Mouse (Mus musculus): ENCODE data around the gene Rsph14. TPM values are rescaled to one million over a fixed set of nuclear protein-coding genes. Genes with fewer than 3 reads are reported as not detected.

The Rsph14 gene
- polyA plus RNA-seq, 1 experiment from 2014 or later, result not detected

GRCm38 (mm10) chr10:74939300-74939699 is 93.1 kb downstream of the Rsph14 start:
- Histone ChIP-seq H3K27me3 (ENCODE audit: control insufficient read depth, insufficient read depth, low read length) (no peaks in the 10 kb centered on the region), H3K9ac (ENCODE audit: low read length) (no peak overlapping the region), H3K4me1 (replicated peaks; ENCODE audit: control insufficient read depth, insufficient read depth, low read length) (no peaks in the 10 kb centered on the region), H3K9me3 (ENCODE audit: control insufficient read depth, low read length) (no peaks in the 10 kb centered on the region), H3K4me2 (ENCODE audit: low read depth, low read length, severe bottlenecking) (no peak overlapping the region), H3K36me3 (ENCODE audit: control insufficient read depth, insufficient read depth, low read length) (no peaks in the 10 kb centered on the region), H3K27ac (ENCODE audit: low read depth, low read length) (no peak overlapping the region), H3K4me3 (ENCODE audit: low read depth, low read length) (no peak overlapping the region)
- DNase-seq (ENCODE audit: low spot score) (no peak), ATAC-seq (replicated peaks; ENCODE audit: low FRiP score) (no peak)
- WGBS, result 63% methylated on average over 3 of the region's 3 CpGs

GRCm38 (mm10) chr10:74938410-74938809 is 94.0 kb downstream of the Rsph14 start:
- Histone ChIP-seq H3K27ac (ENCODE audit: low read depth, low read length) (no peak overlapping the region), H3K4me3 (ENCODE audit: low read depth, low read length) (no peak overlapping the region), H3K36me3 (ENCODE audit: control insufficient read depth, insufficient read depth, low read length) (no peaks in the 10 kb centered on the region), H3K4me1 (replicated peaks; ENCODE audit: control insufficient read depth, insufficient read depth, low read length) (no peaks in the 10 kb centered on the region), H3K4me2 (ENCODE audit: low read depth, low read length, severe bottlenecking) (no peak overlapping the region), H3K9me3 (ENCODE audit: control insufficient read depth, low read length) (no peaks in the 10 kb centered on the region), H3K9ac (ENCODE audit: low read length) (no peak overlapping the region), H3K27me3 (ENCODE audit: control insufficient read depth, insufficient read depth, low read length) (no peaks in the 10 kb centered on the region)
- ATAC-seq (replicated peaks; ENCODE audit: low FRiP score) (no peak), DNase-seq (ENCODE audit: low spot score) (peak; percentile 35)
- 63% methylated on average over 5 of the region's 5 CpGs for WGBS

- H3K9ac ChIP-seq (ENCODE audit: low read length), result no peak overlapping the region
- H3K4me2 ChIP-seq (ENCODE audit: low read depth, low read length, severe bottlenecking), result no peak overlapping the region
- ATAC-seq (replicated peaks; ENCODE audit: low FRiP score) (peak; percentile 63; the same call in 1 of the 2 replicates), DNase-seq (ENCODE audit: low spot score) (peak; percentile 43)
- no peaks in the 10 kb centered on the region for H3K4me1 ChIP-seq (replicated peaks; ENCODE audit: control insufficient read depth, insufficient read depth, low read length)
- H3K36me3 ChIP-seq (ENCODE audit: control insufficient read depth, insufficient read depth, low read length), result no peaks in the 10 kb centered on the region
- no peak overlapping the region for H3K27ac ChIP-seq (ENCODE audit: low read depth, low read length)
- H3K9me3 ChIP-seq (ENCODE audit: control insufficient read depth, low read length), result no peaks in the 10 kb centered on the region
- no peak overlapping the region for H3K4me3 ChIP-seq (ENCODE audit: low read depth, low read length)
- H3K27me3 ChIP-seq (ENCODE audit: control insufficient read depth, insufficient read depth, low read length), result no peaks in the 10 kb centered on the region
- 82% methylated on average over 10 of the region's 10 CpGs for WGBS
Observed at GRCm38 (mm10) chr10:74937003-74937790, 95.2 kb downstream of the Rsph14 start.

DNA sequence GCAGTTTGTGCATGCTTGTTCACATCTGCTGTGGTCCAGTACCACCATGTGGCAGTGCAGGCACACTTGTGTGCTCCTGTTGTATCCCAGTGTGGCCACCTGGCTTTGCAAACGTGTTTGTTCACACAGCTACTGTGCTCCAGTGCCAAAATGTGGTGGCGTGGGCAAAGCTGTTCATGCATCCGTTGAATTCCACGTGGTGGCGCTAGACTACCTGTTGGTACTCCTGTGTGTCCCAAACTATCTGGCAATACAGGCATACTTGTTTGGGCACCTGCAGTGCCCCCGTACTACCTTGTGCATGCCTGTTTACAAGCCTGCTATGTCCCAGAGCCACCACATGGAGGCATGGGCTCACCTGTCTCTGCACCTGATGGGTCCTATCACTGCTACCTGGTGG is 97.4 kb downstream of the Rsph14 start:
- H3K4me3 ChIP-seq (ENCODE audit: low read depth, low read length), result no peak overlapping the region
- H3K4me1 ChIP-seq (replicated peaks; ENCODE audit: control insufficient read depth, insufficient read depth, low read length), result no peaks in the 10 kb centered on the region
- no peaks in the 10 kb centered on the region for H3K9me3 ChIP-seq (ENCODE audit: control insufficient read depth, low read length)
- no peak overlapping the region for H3K27ac ChIP-seq (ENCODE audit: low read depth, low read length)
- no peak for ATAC-seq (replicated peaks; ENCODE audit: low FRiP score)
- no peak overlapping the region for H3K4me2 ChIP-seq (ENCODE audit: low read depth, low read length, severe bottlenecking)
- no peak for DNase-seq (ENCODE audit: low spot score)
- H3K27me3 ChIP-seq (ENCODE audit: control insufficient read depth, insufficient read depth, low read length), result no peaks in the 10 kb centered on the region
- H3K36me3 ChIP-seq (ENCODE audit: control insufficient read depth, insufficient read depth, low read length), result no peaks in the 10 kb centered on the region
- H3K9ac ChIP-seq (ENCODE audit: low read length), result no peak overlapping the region
- WGBS, result 31% methylated on average over 6 of the region's 6 CpGs

DNA sequence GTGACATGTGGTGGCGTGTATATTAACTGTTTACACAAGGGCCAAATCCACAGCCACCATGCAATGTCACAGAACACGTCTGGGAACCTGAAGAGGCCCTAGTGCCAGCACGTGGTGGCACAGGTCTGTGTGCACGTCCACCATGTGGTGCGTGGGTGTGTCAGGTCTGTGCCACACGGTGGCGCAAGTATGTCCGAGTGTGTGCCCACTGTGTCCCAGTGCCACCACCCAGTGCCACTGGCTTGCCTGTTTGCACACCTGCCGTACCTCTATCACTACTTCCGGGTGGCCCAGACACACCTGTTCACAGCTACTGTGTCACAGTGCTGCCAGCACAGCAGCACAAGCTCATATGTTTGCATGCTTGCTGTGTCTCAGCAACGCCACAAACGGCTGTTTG is 97.9 kb downstream of the Rsph14 start:
- H3K4me2 ChIP-seq (ENCODE audit: low read depth, low read length, severe bottlenecking), result no peak overlapping the region
- no peaks in the 10 kb centered on the region for H3K4me1 ChIP-seq (replicated peaks; ENCODE audit: control insufficient read depth, insufficient read depth, low read length)
- H3K27ac ChIP-seq (ENCODE audit: low read depth, low read length), result no peak overlapping the region
- H3K9me3 ChIP-seq (ENCODE audit: control insufficient read depth, low read length), result no peaks in the 10 kb centered on the region
- ATAC-seq (replicated peaks; ENCODE audit: low FRiP score) (no peak), DNase-seq (ENCODE audit: low spot score) (no peak)
- no peak overlapping the region for H3K4me3 ChIP-seq (ENCODE audit: low read depth, low read length)
- H3K36me3 ChIP-seq (ENCODE audit: control insufficient read depth, insufficient read depth, low read length), result no peaks in the 10 kb centered on the region
- WGBS, result 81% methylated on average over 12 of the region's 12 CpGs
- no peaks in the 10 kb centered on the region for H3K27me3 ChIP-seq (ENCODE audit: control insufficient read depth, insufficient read depth, low read length)
- no peak overlapping the region for H3K9ac ChIP-seq (ENCODE audit: low read length)

DNA sequence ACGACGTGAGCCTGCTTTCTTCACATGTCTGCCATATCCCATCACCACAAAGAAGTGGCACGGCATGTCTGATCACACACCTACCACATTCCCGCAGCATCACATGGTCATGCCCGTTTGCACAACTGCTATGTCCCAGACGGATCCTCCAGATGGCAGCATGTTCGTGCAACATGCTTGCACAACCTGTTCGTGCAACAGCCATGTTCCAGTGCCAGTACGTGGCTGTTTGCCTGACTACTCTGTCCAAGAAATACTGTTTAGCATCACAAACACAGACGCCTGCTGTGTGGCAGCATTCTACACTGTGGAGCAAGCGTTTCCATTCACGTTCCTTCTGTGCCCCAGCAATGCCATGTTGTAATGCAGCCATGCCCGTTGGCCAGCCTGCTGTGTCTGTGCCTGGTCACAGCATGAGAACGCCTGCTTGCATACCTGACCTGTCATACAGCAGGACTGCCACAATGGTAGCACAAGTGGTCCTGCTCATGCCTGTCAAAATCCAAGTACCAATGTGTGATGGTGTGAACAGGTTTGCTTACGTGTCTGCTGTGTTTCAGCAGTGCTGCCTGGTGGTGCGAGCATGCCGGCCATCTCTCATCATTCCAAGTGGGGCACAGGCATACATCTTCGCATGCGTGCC is 98.7 kb downstream of the Rsph14 start:
- 91% methylated on average over 19 of the region's 19 CpGs for WGBS
- no peak overlapping the region for H3K27ac ChIP-seq (ENCODE audit: low read depth, low read length)
- H3K4me2 ChIP-seq (ENCODE audit: low read depth, low read length, severe bottlenecking), result no peak overlapping the region
- H3K9me3 ChIP-seq (ENCODE audit: control insufficient read depth, low read length), result no peaks in the 10 kb centered on the region
- no peaks in the 10 kb centered on the region for H3K27me3 ChIP-seq (ENCODE audit: control insufficient read depth, insufficient read depth, low read length)
- no peak overlapping the region for H3K9ac ChIP-seq (ENCODE audit: low read length)
- H3K36me3 ChIP-seq (ENCODE audit: control insufficient read depth, insufficient read depth, low read length), result no peaks in the 10 kb centered on the region
- H3K4me3 ChIP-seq (ENCODE audit: low read depth, low read length), result no peak overlapping the region
- no peak for ATAC-seq (replicated peaks; ENCODE audit: low FRiP score)
- DNase-seq (ENCODE audit: low spot score), result no peak
- no peaks in the 10 kb centered on the region for H3K4me1 ChIP-seq (replicated peaks; ENCODE audit: control insufficient read depth, insufficient read depth, low read length)

DNA sequence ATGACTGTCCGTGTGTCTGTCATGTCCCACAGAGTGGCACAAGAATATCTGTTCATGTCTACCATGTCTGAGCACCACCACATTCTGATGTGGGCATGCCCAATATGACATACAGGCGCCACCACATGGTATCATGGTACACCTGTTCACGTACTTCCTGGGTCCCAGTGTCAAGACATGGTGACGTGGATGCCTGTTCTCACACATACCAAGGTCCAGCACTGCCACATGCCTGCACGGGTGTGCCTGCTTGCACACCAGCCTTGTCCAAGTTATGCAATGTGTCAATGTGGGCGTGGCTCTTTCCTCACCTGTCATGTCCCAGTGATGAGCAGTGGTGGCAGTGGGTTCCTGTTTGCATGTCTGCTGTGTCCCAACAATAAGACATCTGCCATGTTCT is 99.9 kb downstream of the Rsph14 start:
- no peak overlapping the region for H3K4me3 ChIP-seq (ENCODE audit: low read depth, low read length)
- no peaks in the 10 kb centered on the region for H3K9me3 ChIP-seq (ENCODE audit: control insufficient read depth, low read length)
- H3K4me2 ChIP-seq (ENCODE audit: low read depth, low read length, severe bottlenecking), result no peak overlapping the region
- ATAC-seq (replicated peaks; ENCODE audit: low FRiP score) (no peak), DNase-seq (ENCODE audit: low spot score) (no peak)
- no peaks in the 10 kb centered on the region for H3K4me1 ChIP-seq (replicated peaks; ENCODE audit: control insufficient read depth, insufficient read depth, low read length)
- no peaks in the 10 kb centered on the region for H3K27me3 ChIP-seq (ENCODE audit: control insufficient read depth, insufficient read depth, low read length)
- H3K36me3 ChIP-seq (ENCODE audit: control insufficient read depth, insufficient read depth, low read length), result no peaks in the 10 kb centered on the region
- no peak overlapping the region for H3K9ac ChIP-seq (ENCODE audit: low read length)
- WGBS, result 82% methylated on average over 6 of the region's 6 CpGs
- no peak overlapping the region for H3K27ac ChIP-seq (ENCODE audit: low read depth, low read length)

- Histone ChIP-seq H3K9me3 (ENCODE audit: control insufficient read depth, low read length) (no peaks in the 10 kb centered on the region), H3K36me3 (ENCODE audit: control insufficient read depth, insufficient read depth, low read length) (no peaks in the 10 kb centered on the region), H3K27ac (ENCODE audit: low read depth, low read length) (no peak overlapping the region), H3K4me1 (replicated peaks; ENCODE audit: control insufficient read depth, insufficient read depth, low read length) (no peaks in the 10 kb centered on the region), H3K27me3 (ENCODE audit: control insufficient read depth, insufficient read depth, low read length) (no peaks in the 10 kb centered on the region), H3K4me3 (ENCODE audit: low read depth, low read length) (no peak overlapping the region), H3K4me2 (ENCODE audit: low read depth, low read length, severe bottlenecking) (no peak overlapping the region), H3K9ac (ENCODE audit: low read length) (no peak overlapping the region)
- ATAC-seq (replicated peaks; ENCODE audit: low FRiP score), result no peak
- DNase-seq (ENCODE audit: low spot score), result no peak
- 94% methylated on average over 6 of the region's 6 CpGs for WGBS
Observed at GRCm38 (mm10) chr10:74931631-74932030, 100.8 kb downstream of the Rsph14 start.

DNA sequence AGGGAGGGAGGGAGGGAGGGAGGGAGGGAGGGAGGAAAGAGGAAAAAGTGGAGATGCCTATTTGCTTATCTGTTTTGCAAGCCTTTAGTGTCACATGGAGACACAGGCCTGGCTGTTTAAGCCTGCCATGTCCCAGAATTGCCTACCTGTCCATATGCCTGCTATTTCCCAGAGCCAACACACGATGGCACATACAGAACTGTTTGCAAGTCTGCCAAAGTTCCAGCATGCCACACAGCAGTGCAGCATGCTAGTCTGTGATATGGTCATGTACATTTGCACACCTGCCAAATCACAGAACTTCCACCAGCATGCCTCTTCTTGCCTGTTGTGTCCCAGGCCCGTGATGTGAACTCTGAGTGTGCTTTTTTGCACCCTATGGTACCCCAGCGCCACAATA is 101.8 kb downstream of the Rsph14 start:
- DNase-seq (ENCODE audit: low spot score) (no peak), ATAC-seq (replicated peaks; ENCODE audit: low FRiP score) (no peak)
- no peaks in the 10 kb centered on the region for H3K36me3 ChIP-seq (ENCODE audit: control insufficient read depth, insufficient read depth, low read length)
- H3K4me3 ChIP-seq (ENCODE audit: low read depth, low read length), result no peak overlapping the region
- no peaks in the 10 kb centered on the region for H3K27me3 ChIP-seq (ENCODE audit: control insufficient read depth, insufficient read depth, low read length)
- H3K27ac ChIP-seq (ENCODE audit: low read depth, low read length), result no peak overlapping the region
- H3K4me2 ChIP-seq (ENCODE audit: low read depth, low read length, severe bottlenecking), result no peak overlapping the region
- H3K9me3 ChIP-seq (ENCODE audit: control insufficient read depth, low read length), result no peaks in the 10 kb centered on the region
- H3K4me1 ChIP-seq (replicated peaks; ENCODE audit: control insufficient read depth, insufficient read depth, low read length), result no peaks in the 10 kb centered on the region
- no peak overlapping the region for H3K9ac ChIP-seq (ENCODE audit: low read length)
- WGBS, result 77% methylated on average over 3 of the region's 3 CpGs

Measured in forebrain, embryonic 11.5 days (tissue).